14 mouse cellular contexts compared by ENCODE assay signal in genomic region chr5:134475006-134475605, GRCm38 (mm10). TPM values are rescaled to one million over a fixed set of nuclear protein-coding genes. Genes with fewer than 3 reads are reported as not detected.
DNase-seq lines count a peak whose midpoint lies in the region; ATAC-seq and TF ChIP-seq lines count a peak whose summit lies in the region.
"Had no signal": no experiment of that assay in that cellular context is flagged by ENCODE, and none has a peak within 500 bp of the region (broad histone marks: within the 10 kb centered on the region; RNA-seq: fewer than 3 reads in every experiment).

No protein-coding gene starts in this region.

- WGBS in heart, adult 2 months = 90% methylated on average over 6 of the region's 6 CpGs
- WGBS in liver, postnatal 0 days (ENCODE audit: insufficient replicate concordance) = 83% methylated on average over 6 of the region's 6 CpGs
- WGBS in liver, embryonic 11.5 days = 84% methylated on average over 6 of the region's 6 CpGs

- TF ChIP-seq POLR2A in heart, adult 2 months (IDR thresholded peaks at IDR 0.05; ENCODE audit: insufficient read depth, low read depth, low read length) = no peak
- no peak for TF ChIP-seq POLR2A in CH12.LX (IDR thresholded peaks at IDR 0.05; ENCODE audit: low read depth, low read length)
- no peak for TF ChIP-seq POLR2A in brain, embryonic 14.5 days (IDR thresholded peaks at IDR 0.05; ENCODE audit: borderline replicate concordance, extremely low read depth, insufficient read depth, insufficient read length, poor library complexity, severe bottlenecking)

- H3K36me3 ChIP-seq in heart, adult 2 months (ENCODE audit: control insufficient read depth, insufficient read depth, low read length) = no peaks in the 10 kb centered on the region
- H3K36me3 ChIP-seq in liver, postnatal 0 days (replicated peaks; ENCODE audit: insufficient read depth, low read length) = no peaks in the 10 kb centered on the region
- H3K36me3 ChIP-seq in liver, embryonic 11.5 days (ENCODE audit: control insufficient read depth, insufficient read depth, low read length) = no peaks in the 10 kb centered on the region
- H3K36me3 ChIP-seq in CH12.LX (replicated peaks in 1 of 2; ENCODE audit: control insufficient read depth in 1 of 2, insufficient read depth in 1 of 2, low read length in 1 of 2) = no peaks in the 10 kb centered on the region
- H3K36me3 ChIP-seq: forebrain, embryonic 12.5 days; neural tube, embryonic 15.5 days had no signal

- H3K79me2 ChIP-seq in heart, adult 2 months (replicated peaks; ENCODE audit: control insufficient read depth, insufficient read depth, low read length) = no peaks in the 10 kb centered on the region
- H3K79me2 ChIP-seq in CH12.LX (replicated peaks; ENCODE audit: control insufficient read depth, extremely low read depth, insufficient read depth, poor library complexity, severe bottlenecking) = no peaks in the 10 kb centered on the region

- no peak overlapping the region for H3K4me2 ChIP-seq in liver, postnatal 0 days (ENCODE audit: low read depth, low read length)
- H3K4me2 ChIP-seq in liver, embryonic 11.5 days = no peak overlapping the region
- no peak overlapping the region for H3K4me2 ChIP-seq in CH12.LX (ENCODE audit: insufficient read depth, low read depth, poor library complexity, severe bottlenecking)
- H3K4me2 ChIP-seq: forebrain, embryonic 12.5 days; neural tube, embryonic 15.5 days had no signal

- in situ Hi-C loops in CH12.LX (cut with MboI; ENCODE audit: low pct_ligation_motif_present, low pct_unique_long_range_greater_than_20kb, low sequenced_read_pairs) = no loop called here

- peak in 1 of 2 experiments; percentile 8 for DNase-seq in heart, adult 2 months
- no peak for DNase-seq in heart, postnatal 25 days (ENCODE audit: low spot score)
- DNase-seq in liver, postnatal 0 days = no peak
- DNase-seq in liver, embryonic 11.5 days (ENCODE audit: low spot score) = no peak
- no peak for DNase-seq in CH12.LX (ENCODE audit: extremely low read depth)
- DNase-seq in brain, embryonic 14.5 days (ENCODE audit: low read depth) = no peak
- no peak for DNase-seq in spleen, postnatal 14 days (ENCODE audit: low spot score in 2 of 2)
- DNase-seq: cerebellum, adult 18-20 months; heart, postnatal 14 days; kidney, adult 9 months; retina, postnatal 1 day had no signal

- TF ChIP-seq EP300 in heart, adult 2 months (IDR thresholded peaks at IDR 0.05; ENCODE audit: insufficient read depth, low read depth, low read length) = no peak
- TF ChIP-seq EP300 in liver, postnatal 0 days (IDR thresholded peaks at IDR 0.05; ENCODE audit: low read depth) = no peak
- no peak for TF ChIP-seq EP300 in CH12.LX (IDR thresholded peaks at IDR 0.05; ENCODE audit: low read length)

- H3K9me3 ChIP-seq in liver, postnatal 0 days (ENCODE audit: low read length) = no peaks in the 10 kb centered on the region
- H3K9me3 ChIP-seq in liver, embryonic 11.5 days (ENCODE audit: control insufficient read depth, low read length) = peaks cover 2% of the 10 kb centered on the region; the same call in 1 of the 2 replicates
- H3K9me3 ChIP-seq in CH12.LX (replicated peaks; ENCODE audit: low read length) = no peaks in the 10 kb centered on the region
- H3K9me3 ChIP-seq: neural tube, embryonic 15.5 days had no signal

- intact Hi-C loops in heart, adult 2 months (cut with DNase I) = no loop called here
- intact Hi-C loops in heart, postnatal 25 days (cut with DNase I) = no loop called here

- no peak for ATAC-seq in liver, postnatal 0 days
- no peak for ATAC-seq in liver, embryonic 11.5 days (replicated peaks; ENCODE audit: low FRiP score)
- ATAC-seq: hindbrain, embryonic 16.5 days had no signal

- no peaks in the 10 kb centered on the region for H3K27me3 ChIP-seq in heart, adult 2 months (ENCODE audit: control insufficient read depth, insufficient read depth, low read length)
- no peaks in the 10 kb centered on the region for H3K27me3 ChIP-seq in liver, postnatal 0 days (ENCODE audit: insufficient read depth, low read length)
- H3K27me3 ChIP-seq in liver, embryonic 11.5 days (replicated peaks; ENCODE audit: control insufficient read depth, insufficient read depth, low read length) = no peaks in the 10 kb centered on the region
- no peaks in the 10 kb centered on the region for H3K27me3 ChIP-seq in CH12.LX (replicated peaks)
- H3K27me3 ChIP-seq: forebrain, embryonic 12.5 days; neural tube, embryonic 15.5 days had no signal

- dilution Hi-C loops in CH12.LX (cut with MboI; ENCODE audit: extremely low pct_ligation_motif_present, extremely low pct_unique_long_range_greater_than_20kb, low sequenced_read_pairs) = no loop called here

- peak; percentile 47 for TF ChIP-seq CTCF in heart, adult 2 months (IDR thresholded peaks at IDR 0.05)
- peak; percentile 43 for TF ChIP-seq CTCF in liver, postnatal 0 days (IDR thresholded peaks at IDR 0.05; ENCODE audit: low read depth)
- peak; percentile 10 to 55; a peak in 2 of 4 replicates for TF ChIP-seq CTCF in CH12.LX (conservative IDR thresholded peaks at IDR 0.05 in 1 of 2, IDR thresholded peaks at IDR 0.05 in 1 of 2; ENCODE audit: low read depth in 2 of 2, low read length in 2 of 2)
- TF ChIP-seq CTCF in brain, embryonic 14.5 days (IDR thresholded peaks at IDR 0.05; ENCODE audit: borderline replicate concordance, extremely low read depth, insufficient read depth, insufficient read length) = peak; percentile 13; the same call in 1 of the 2 replicates

- TF ChIP-seq RAD21 in CH12.LX (IDR thresholded peaks at IDR 0.05; ENCODE audit: low read depth, low read length) = peak; percentile 36

- H3K9ac ChIP-seq in heart, adult 2 months (ENCODE audit: low read depth, low read length) = no peak overlapping the region
- H3K9ac ChIP-seq in liver, postnatal 0 days (replicated peaks) = no peak overlapping the region
- no peak overlapping the region for H3K9ac ChIP-seq in liver, embryonic 11.5 days (ENCODE audit: low read depth, low read length)
- no peak overlapping the region for H3K9ac ChIP-seq in CH12.LX (ENCODE audit: insufficient read depth, low read depth)
- H3K9ac ChIP-seq: forebrain, embryonic 12.5 days; neural tube, embryonic 15.5 days had no signal

- no peak overlapping the region for H3K4me3 ChIP-seq in heart, adult 2 months
- H3K4me3 ChIP-seq in liver, postnatal 0 days (ENCODE audit: low read depth, low read length) = no peak overlapping the region
- no peak overlapping the region for H3K4me3 ChIP-seq in liver, embryonic 11.5 days (ENCODE audit: low read depth, low read length)
- no peak overlapping the region for H3K4me3 ChIP-seq in CH12.LX (replicated peaks in 1 of 3; ENCODE audit: low read depth in 2 of 3, low read length in 2 of 3, poor library complexity in 1 of 3)
- H3K4me3 ChIP-seq: forebrain, embryonic 12.5 days; neural tube, embryonic 15.5 days had no signal

- no peaks in the 10 kb centered on the region for H3K4me1 ChIP-seq in heart, adult 2 months (ENCODE audit: control insufficient read depth, insufficient read depth, low read length)
- H3K4me1 ChIP-seq in liver, postnatal 0 days (ENCODE audit: insufficient read depth) = no peaks in the 10 kb centered on the region
- no peaks in the 10 kb centered on the region for H3K4me1 ChIP-seq in liver, embryonic 11.5 days (replicated peaks; ENCODE audit: control insufficient read depth, insufficient read depth, low read length)
- peaks cover 5 to 26% of the 10 kb centered on the region in 2 experiments for H3K4me1 ChIP-seq in CH12.LX (ENCODE audit: control insufficient read depth in 1 of 2, insufficient read depth in 2 of 2)
- H3K4me1 ChIP-seq: forebrain, embryonic 12.5 days; neural tube, embryonic 15.5 days had no signal

- no peak overlapping the region for H3K27ac ChIP-seq in heart, adult 2 months
- H3K27ac ChIP-seq in liver, postnatal 0 days (ENCODE audit: low read depth) = no peak overlapping the region
- H3K27ac ChIP-seq in liver, embryonic 11.5 days (ENCODE audit: low read depth, low read length) = no peak overlapping the region
- no peak overlapping the region for H3K27ac ChIP-seq in CH12.LX (ENCODE audit: insufficient read depth, low read depth)
- H3K27ac ChIP-seq: forebrain, embryonic 12.5 days; neural tube, embryonic 15.5 days had no signal

TF ChIP-seq in CH12.LX, 34 proteins besides CTCF, POLR2A, EP300 and RAD21:
- TF ChIP-seq SMC3 (IDR thresholded peaks at IDR 0.05; ENCODE audit: low read depth, low read length) (peak; percentile 49), ZNF384 (IDR thresholded peaks at IDR 0.05; ENCODE audit: low read depth, low read length) (no peak)

RNA-seq across cellular contexts. Expression of gene Gtf2ird1, which starts 18.6 kb away (rescaled TPM):
- 10 to 100 TPM; 23.8 to 26.4 TPM for total RNA-seq in heart, adult 2 months (2021)
- 13.4 and 18.0 TPM in 2 replicates for polyA plus RNA-seq in heart, adult 2 months (2012; rRNA removed)
- total RNA-seq in heart, postnatal 25 days (2021) = 10 to 100 TPM; 18.2 to 26.3 TPM
- 10.0 and 11.0 TPM in 2 replicates for polyA plus RNA-seq in liver, postnatal 0 days (2015; fragmentation: Nextera tagmentation; extraction: Ambion mirVana)
- polyA plus RNA-seq in liver, embryonic 11.5 days (2014; fragmentation: Nextera tagmentation; extraction: Ambion mirVana) = 46.7 and 51.8 TPM in 2 replicates
- total RNA-seq in CH12.LX (2012; rRNA removed) (12.2 and 13.1 TPM in 2 replicates), CH12.LX (2014; rRNA removed) (12.8 and 13.3 TPM in 2 replicates)
- polyA plus RNA-seq in CH12.LX (2012; ENCODE audit: insufficient read length, low read depth) = 32.0 and 39.0 TPM in 2 replicates
- polyA plus RNA-seq in brain, embryonic 14.5 days (2012; rRNA removed) = 78.1 and 80.5 TPM in 2 replicates
